Mouse (Mus musculus): ENCODE measurements around the gene Gm6993.

The Gm6993 gene

GRCm38 (mm10) chr12:31271361-31272011 lies 30.9 kb downstream of the Gm6993 start:
- no peak for DNase-seq (ENCODE audit: low spot score in 2 of 2)

- no peak for DNase-seq (ENCODE audit: low spot score in 2 of 2)
Observed at GRCm38 (mm10) chr12:31272012-31272735, 31.6 kb downstream of the Gm6993 start.

GRCm38 (mm10) chr12:31272846-31273245 lies 32.3 kb downstream of the Gm6993 start:
- DNase-seq (ENCODE audit: low spot score in 2 of 2) = no peak

GRCm38 (mm10) chr12:31273646-31274045 lies 33.1 kb downstream of the Gm6993 start:
- no peak for DNase-seq (ENCODE audit: low spot score in 2 of 2)

- DNase-seq (ENCODE audit: low spot score in 2 of 2) = no peak
Observed at GRCm38 (mm10) chr12:31275411-31275810, 34.8 kb downstream of the Gm6993 start.

- DNase-seq (ENCODE audit: low spot score in 2 of 2) = no peak
Observed at GRCm38 (mm10) chr12:31278270-31278669, 37.7 kb downstream of the Gm6993 start.

GRCm38 (mm10) chr12:31280318-31280717 lies 39.7 kb downstream of the Gm6993 start:
- DNase-seq (ENCODE audit: low spot score in 2 of 2) = no peak

GRCm38 (mm10) chr12:31281100-31281591 lies 40.6 kb downstream of the Gm6993 start:
- DNase-seq (ENCODE audit: low spot score in 2 of 2) = no peak

- DNase-seq (ENCODE audit: low spot score in 2 of 2) = no peak
Observed at GRCm38 (mm10) chr12:31282241-31282640, 41.7 kb downstream of the Gm6993 start.

GRCm38 (mm10) chr12:31283131-31283530 lies 42.6 kb downstream of the Gm6993 start:
- DNase-seq (ENCODE audit: low spot score in 2 of 2) = no peak

GRCm38 (mm10) chr12:31283617-31284136 lies 43.1 kb downstream of the Gm6993 start:
- no peak for DNase-seq (ENCODE audit: low spot score in 2 of 2)

GRCm38 (mm10) chr12:31289046-31289445 lies 48.5 kb downstream of the Gm6993 start:
- no peak for DNase-seq (ENCODE audit: low spot score in 2 of 2)
